Mouse (Mus musculus) hindbrain, embryonic 10.5 days (tissue): Measurements from ENCODE around the gene Chd1. TPM values are rescaled to one million over a fixed set of nuclear protein-coding genes. Genes with fewer than 3 reads are reported as not detected.
A peak's percentile ranks its signal among the peaks of the same experiment; 100 is the strongest.

Experiments used
- DNase-seq: peaks from one replicate; pipeline ENCODE4 v3.0.0-alpha.2; 2017; ENCODE audit warnings: low spot score
- H3K27ac ChIP-seq: fragments of 300-500 bp; sonication (generic); 2 replicates; pipeline ENCODE4 v1.5.1; 2016; ENCODE audit warnings: mild to moderate bottlenecking, moderate library complexity
- H3K27me3 ChIP-seq: fragments of 300-500 bp; sonication (generic); 2 replicates; pipeline ENCODE4 v1.6.1; 2016; ENCODE audit warnings: mild to moderate bottlenecking; ENCODE audit not compliant: poor library complexity, insufficient read depth, severe bottlenecking
- H3K36me3 ChIP-seq: fragments of 300-500 bp; sonication (generic); 2 replicates; pipeline ENCODE4 v1.6.1; 2016; ENCODE audit warnings: mild to moderate bottlenecking, moderate library complexity
- H3K4me1 ChIP-seq: fragments of 300-500 bp; sonication (generic); replicated peaks from 2 replicates; pipeline ENCODE4 v1.6.1; 2016; ENCODE audit warnings: mild to moderate bottlenecking
- H3K4me3 ChIP-seq: fragments of 300-500 bp; sonication (generic); 2 replicates; pipeline ENCODE4 v1.5.1; 2016; ENCODE audit warnings: mild to moderate bottlenecking, moderate library complexity
- H3K9me3 ChIP-seq: fragments of 300-500 bp; sonication (generic); 2 replicates; pipeline ENCODE4 v1.6.1; 2016; ENCODE audit warnings: mild to moderate bottlenecking, moderate library complexity
- WGBS: fragments of 180-500 bp; shearing (Covaris S2); methylation state at CpG from one replicate; pipeline ENCODE4 v1.1.7; 2016; 5-methylcytosine and 5-hydroxymethylcytosine counted together
- polyA plus RNA-seq: library from polyadenylated mRNA; unstranded; fragments of >200 nt; fragmentation: Nextera tagmentation; extraction: Ambion mirVana; gene quantifications from 2 replicates; pipeline ENCODE4 v1.2.1, GENCODE M21; 2016

Chd1 gene
- 28.8 and 33.4 TPM in 2 replicates for polyA plus RNA-seq

DNA sequence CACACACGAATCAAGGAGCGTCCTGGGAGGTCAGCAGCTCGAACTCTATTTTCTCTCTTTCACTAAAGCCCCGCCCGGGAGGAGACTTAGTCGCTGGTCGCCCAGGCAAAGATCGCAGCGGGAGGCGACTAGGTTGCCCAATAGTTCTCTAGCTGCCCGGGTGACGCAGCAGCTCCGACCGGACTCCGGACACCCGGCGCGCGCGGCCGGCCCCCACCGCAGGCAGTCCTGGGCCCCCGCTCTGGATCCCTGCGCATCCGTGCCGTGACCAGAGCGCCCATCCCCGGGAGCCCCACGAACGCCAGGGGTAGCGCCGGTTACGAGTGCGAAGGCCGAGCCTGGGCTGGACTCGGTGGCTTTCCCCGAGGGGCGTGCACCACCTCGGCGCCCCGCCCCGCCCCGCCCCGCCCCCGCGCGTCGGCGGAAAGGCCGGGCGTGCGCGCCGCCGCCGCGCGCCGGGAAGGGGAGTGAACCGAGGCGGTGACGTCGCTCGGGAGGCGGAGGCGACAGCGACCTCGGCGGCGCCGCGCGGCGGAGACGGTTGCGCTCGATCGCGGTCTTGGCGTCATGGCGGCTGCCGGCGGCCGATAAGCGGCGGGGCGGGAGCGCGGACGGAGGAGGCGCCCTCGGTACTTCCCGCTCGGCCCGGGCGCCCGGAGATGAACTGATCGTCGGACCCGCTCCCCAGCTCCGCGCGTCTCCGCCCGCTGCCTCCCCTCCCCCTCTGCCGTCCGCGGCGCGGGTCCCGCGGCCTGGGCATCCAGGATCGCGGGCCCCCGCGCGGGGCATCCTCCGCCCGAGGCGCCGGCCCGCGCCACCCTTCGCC is at the start of gene Chd1:
TSS of gene Chd1 (plus strand) at position 493 of the 826 bp plus-strand sequence.
- H3K4me3 ChIP-seq: peak within 1 kb of the TSS; percentile 91
- peak; percentile 91 for DNase-seq
- peaks cover 18% of the 10 kb centered on the region for H3K4me1 ChIP-seq
- H3K27ac ChIP-seq: peak within 1 kb of the TSS; percentile 98
- peaks cover 31% of the 10 kb centered on the region for H3K36me3 ChIP-seq
- H3K27me3 ChIP-seq: no peaks in the 10 kb centered on the region
- no peaks in the 10 kb centered on the region; the same call in 1 of the 2 replicates for H3K9me3 ChIP-seq
- under 1% methylated on average over 120 of the region's 124 CpGs for WGBS

DNA sequence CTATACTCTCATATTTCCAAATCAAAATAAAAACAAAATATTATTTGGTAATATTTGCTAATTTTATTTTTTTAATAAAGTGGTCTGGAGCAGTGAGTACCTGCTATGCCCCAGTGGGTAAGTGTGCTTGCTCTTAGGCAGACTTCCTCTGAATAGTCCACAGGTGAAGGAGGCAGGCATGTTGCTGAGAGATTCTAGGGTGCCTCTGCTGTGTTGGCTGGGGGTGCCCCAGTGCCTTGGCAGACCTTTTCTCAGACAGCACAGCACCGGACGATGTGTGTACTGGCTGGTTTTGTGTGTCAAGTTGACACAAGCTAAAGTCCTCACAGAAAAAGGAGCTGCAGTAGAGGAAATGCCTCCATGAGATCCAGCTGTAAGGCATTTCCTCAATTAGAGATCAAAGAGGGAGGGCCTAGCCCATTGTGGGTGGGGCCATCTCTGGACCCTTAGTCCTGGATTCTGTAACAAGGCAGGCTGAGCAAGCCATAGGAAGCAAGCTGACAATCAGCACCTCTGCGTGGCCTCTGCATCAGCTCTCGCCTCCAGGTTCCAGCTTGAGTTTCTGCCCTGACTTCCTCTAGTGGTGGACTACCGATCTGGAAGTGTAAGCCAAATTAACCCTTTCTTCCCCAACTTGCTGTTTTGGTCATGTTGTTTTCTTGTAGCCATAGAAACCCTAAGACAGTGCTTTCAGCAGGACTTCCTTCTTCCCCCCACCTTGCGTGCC is 47.7 kb upstream of the Chd1 start:
- 25% methylated on average over 6 of the region's 6 CpGs for WGBS
- H3K36me3 ChIP-seq: no peaks in the 10 kb centered on the region
- no peaks in the 10 kb centered on the region for H3K9me3 ChIP-seq
- H3K4me1 ChIP-seq: 0 out of 2 replicates have a peak, but pooled peaks cover 5% of the 10 kb centered on the region
- no peaks in the 10 kb centered on the region for H3K27me3 ChIP-seq
- H3K4me3 ChIP-seq: no peak overlapping the region
- H3K27ac ChIP-seq: no peak overlapping the region
- DNase-seq: peak; percentile 56

DNA sequence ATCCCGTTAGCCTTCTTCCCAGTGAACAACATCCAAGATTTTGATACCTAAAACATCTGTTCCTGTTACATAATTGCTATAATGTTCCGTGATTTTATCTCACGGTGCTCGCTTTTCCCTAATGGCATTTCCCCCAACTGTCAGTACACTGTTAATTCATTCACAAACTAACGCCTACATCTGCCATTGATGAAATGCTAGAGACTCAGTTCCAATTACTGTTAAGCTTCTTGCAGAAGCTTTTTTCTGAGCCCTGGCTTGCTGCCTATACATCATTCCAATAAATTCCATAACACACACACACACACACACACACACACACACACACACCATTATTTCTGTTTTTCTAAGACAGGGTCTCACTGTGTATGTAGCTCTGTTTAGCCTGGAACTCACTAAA is 31.9 kb upstream of the Chd1 start:
- no peaks in the 10 kb centered on the region for H3K36me3 ChIP-seq
- WGBS: 81% methylated on average over 5 of the region's 5 CpGs
- DNase-seq: no peak
- no peak overlapping the region for H3K4me3 ChIP-seq
- H3K9me3 ChIP-seq: peaks cover 4% of the 10 kb centered on the region; the same call in 1 of the 2 replicates
- peaks cover 14% of the 10 kb centered on the region for H3K4me1 ChIP-seq
- H3K27ac ChIP-seq: no peak overlapping the region
- H3K27me3 ChIP-seq: no peaks in the 10 kb centered on the region

DNA sequence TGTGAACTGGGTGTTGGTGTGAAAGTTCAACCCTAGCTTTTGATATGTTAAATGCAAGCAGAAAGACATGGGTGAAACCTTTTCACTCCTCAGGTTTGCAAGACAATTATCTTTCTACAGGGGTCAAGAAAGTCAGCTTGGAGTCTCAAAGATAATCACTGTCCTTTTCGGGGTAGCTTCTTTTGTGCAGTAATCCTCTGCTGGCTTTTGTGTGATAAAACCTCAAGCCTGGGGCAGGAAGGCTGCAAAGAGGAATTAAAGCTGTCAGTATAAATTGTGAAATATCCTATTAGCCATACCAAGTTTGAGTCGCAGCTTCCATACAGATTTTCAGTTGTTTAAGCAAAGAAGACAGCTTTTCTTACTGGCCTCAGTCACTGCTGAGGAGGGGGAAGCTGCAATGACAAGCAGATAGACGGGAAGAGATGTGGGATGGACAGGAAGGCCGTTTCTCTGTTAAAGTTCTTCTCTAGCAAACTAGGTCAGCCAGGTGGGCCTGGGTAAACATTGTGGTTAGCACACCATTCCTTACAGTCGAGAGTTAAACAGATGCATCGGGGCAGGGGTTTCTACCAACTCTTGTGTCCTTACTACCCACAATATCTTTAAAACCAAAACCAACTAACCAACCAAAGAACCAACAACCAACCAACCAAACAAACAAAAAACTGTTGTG is 26.7 kb upstream of the Chd1 start:
- 20% methylated on average over 6 of the region's 6 CpGs for WGBS

DNA sequence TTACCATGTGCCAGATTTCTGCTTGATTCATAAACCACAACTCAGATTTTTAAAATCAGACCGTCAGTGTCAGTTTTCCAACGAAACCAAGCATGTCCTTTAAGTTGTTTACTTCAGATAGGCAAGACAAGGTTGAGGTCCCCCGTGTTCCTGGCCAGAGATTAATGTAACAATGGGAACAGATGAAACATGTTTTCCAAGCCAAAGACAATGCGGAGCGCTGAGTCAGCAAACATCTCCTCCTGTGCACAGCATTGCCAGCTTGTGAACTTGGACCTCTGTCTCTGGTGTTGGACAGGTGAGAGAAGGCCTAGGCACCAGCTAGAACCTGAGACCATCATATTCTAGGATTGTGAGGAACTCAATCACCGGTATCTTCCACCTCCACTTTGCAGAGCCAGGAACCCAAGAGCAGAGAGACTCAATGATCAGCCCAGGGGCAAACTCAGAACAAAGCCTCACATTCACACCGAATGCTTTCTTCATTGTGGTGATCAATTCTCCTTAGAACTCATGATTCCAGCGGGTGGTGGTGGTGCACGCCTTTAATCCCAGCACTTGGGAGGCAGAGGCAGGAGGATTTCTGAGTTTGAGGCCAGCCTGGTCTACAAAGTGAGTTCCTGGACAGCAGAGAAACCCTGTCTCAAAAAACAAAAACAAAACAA is 24.7 kb upstream of the Chd1 start:
- no peak overlapping the region for H3K27ac ChIP-seq
- no peaks in the 10 kb centered on the region for H3K9me3 ChIP-seq
- H3K4me1 ChIP-seq: peaks cover 24% of the 10 kb centered on the region
- H3K36me3 ChIP-seq: no peaks in the 10 kb centered on the region
- H3K4me3 ChIP-seq: no peak overlapping the region
- no peak for DNase-seq
- 92% methylated on average over 9 of the region's 9 CpGs for WGBS
- H3K27me3 ChIP-seq: no peaks in the 10 kb centered on the region

More for the DNA sequence above, 26.7 kb upstream of the Chd1 start:
- DNase-seq: no peak
- H3K27me3 ChIP-seq: no peaks in the 10 kb centered on the region
- H3K27ac ChIP-seq: peak overlapping the region; percentile 60; the same call in 1 of the 2 replicates
- H3K9me3 ChIP-seq: peaks cover 4% of the 10 kb centered on the region; the same call in 1 of the 2 replicates
- peaks cover 21% of the 10 kb centered on the region for H3K4me1 ChIP-seq
- H3K36me3 ChIP-seq: no peaks in the 10 kb centered on the region
- H3K4me3 ChIP-seq: no peak overlapping the region

DNA sequence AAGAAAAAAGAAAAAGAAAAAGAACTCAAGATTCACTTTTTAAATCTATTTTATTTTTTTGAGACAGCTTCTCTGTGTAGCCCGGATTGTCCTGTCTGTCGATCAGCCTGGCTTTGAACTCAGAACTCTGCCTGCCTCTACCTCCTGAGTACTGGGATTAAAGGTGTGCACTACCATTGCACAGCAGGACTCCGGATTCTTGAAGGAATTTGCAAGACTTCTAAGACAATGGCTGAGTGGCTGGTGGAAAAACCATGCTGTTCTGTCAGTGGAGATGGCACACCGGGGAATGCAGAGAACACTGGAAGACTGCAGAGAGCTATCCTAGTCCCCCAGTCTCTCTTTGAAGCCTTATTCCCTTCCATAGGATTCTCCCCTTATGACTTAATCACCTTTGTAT is 24.1 kb upstream of the Chd1 start:
- no peak for DNase-seq
- Histone ChIP-seq H3K27me3 (no peaks in the 10 kb centered on the region), H3K4me1 (peaks cover 26% of the 10 kb centered on the region), H3K36me3 (no peaks in the 10 kb centered on the region), H3K27ac (no peak overlapping the region), H3K4me3 (no peak overlapping the region), H3K9me3 (no peaks in the 10 kb centered on the region)
- 83% methylated on average over 4 of the region's 4 CpGs for WGBS

DNA sequence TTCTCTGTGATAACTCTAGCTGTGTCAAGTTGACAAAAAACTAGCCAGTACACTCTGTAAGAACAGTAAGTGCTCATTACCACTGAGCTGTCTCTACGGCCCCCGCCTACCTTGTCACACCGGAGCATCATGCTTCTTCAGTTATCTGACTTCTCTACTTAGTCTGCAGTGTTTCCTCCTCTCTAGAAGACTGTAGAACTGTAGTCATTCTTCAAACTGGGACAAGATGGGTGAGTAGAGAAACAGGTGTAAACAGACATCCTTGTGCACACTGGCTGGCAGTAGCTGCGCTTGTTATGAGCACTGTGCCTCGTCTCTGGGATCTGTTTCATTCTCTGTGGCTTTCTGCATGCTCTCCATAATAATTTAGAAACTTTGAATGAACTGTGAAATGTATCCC is 18.4 kb upstream of the Chd1 start:
- H3K27me3 ChIP-seq: no peaks in the 10 kb centered on the region
- 91% methylated on average over 5 of the region's 5 CpGs for WGBS
- no peaks in the 10 kb centered on the region for H3K9me3 ChIP-seq
- no peak overlapping the region for H3K4me3 ChIP-seq
- H3K36me3 ChIP-seq: no peaks in the 10 kb centered on the region
- peaks cover 5% of the 10 kb centered on the region for H3K4me1 ChIP-seq
- no peak overlapping the region for H3K27ac ChIP-seq
- no peak for DNase-seq

DNA sequence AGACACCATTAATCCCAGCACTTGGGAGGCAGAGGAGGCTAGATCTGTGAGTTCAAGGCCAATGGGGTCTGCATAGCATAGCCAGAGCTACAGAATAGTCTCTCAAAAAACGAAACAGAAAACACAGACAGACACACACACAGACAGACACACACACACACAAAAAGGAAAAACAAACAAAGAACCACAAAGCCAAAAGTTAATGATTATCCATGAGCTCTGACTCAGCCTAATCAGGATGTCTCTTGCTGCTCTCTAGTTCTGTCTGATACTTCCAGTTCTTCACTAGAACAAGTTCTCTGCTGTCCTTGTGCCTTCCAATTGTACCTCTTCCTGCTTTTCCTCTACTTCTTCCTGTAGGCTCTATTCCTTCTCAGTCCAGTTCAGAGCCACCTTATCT is 14.5 kb upstream of the Chd1 start:
- 67% methylated on average over 1 of the region's 1 CpGs for WGBS
- Histone ChIP-seq H3K4me3 (no peak overlapping the region), H3K36me3 (no peaks in the 10 kb centered on the region), H3K4me1 (no peaks in the 10 kb centered on the region; the same call in 1 of the 2 replicates), H3K27me3 (no peaks in the 10 kb centered on the region), H3K27ac (no peak overlapping the region), H3K9me3 (no peaks in the 10 kb centered on the region)
- no peak for DNase-seq

DNA sequence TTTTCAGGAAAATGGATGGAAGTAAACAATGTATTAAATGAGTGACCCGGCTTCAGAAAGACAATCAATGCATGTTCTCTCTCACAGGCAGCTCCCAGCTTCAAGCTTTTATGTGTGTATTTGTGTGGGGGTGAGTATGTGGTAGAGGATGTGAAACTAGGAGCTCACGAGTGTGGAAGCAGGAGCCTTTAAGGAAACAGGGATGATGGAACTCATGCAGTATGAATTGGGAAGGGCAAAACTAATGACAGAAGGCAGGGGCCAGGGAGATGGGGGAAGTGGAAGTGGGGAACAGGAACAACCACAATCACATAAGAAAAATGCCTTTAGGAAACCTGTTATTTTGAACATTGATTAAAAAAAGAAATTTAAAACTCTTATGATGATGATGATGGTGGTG is 9.2 kb upstream of the Chd1 start:
- WGBS: 85% methylated on average over 2 of the region's 2 CpGs

DNA sequence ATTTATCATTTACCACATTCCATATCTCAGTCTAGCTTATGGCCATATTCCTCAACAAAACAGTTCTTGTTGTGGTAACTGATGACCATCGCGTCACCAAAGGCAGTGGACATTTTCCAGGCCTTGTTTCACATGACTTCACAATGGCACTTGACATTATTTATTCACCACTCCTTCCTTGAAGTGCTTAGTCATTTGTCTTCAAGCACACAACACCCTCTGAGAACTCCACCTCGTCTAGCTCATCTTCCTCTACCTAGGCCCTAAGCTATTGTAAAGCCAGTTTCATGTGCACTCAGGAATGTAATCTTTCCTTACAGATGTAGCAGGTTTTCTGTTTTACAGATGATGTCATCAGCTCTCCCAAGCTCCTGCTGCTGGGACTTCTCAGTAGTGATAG is 5.8 kb upstream of the Chd1 start:
- no peak for DNase-seq
- H3K4me3 ChIP-seq: no peak overlapping the region
- H3K36me3 ChIP-seq: no peaks in the 10 kb centered on the region
- H3K27ac ChIP-seq: no peak overlapping the region
- no peaks in the 10 kb centered on the region for H3K9me3 ChIP-seq
- no peaks in the 10 kb centered on the region for H3K27me3 ChIP-seq
- peaks cover 2% of the 10 kb centered on the region; the same call in 1 of the 2 replicates for H3K4me1 ChIP-seq
- 92% methylated on average over 3 of the region's 3 CpGs for WGBS

More for the DNA sequence above, 9.2 kb upstream of the Chd1 start:
- DNase-seq: no peak
- Histone ChIP-seq H3K36me3 (no peaks in the 10 kb centered on the region), H3K27ac (no peak overlapping the region), H3K9me3 (no peaks in the 10 kb centered on the region), H3K4me3 (no peak overlapping the region), H3K4me1 (no peaks in the 10 kb centered on the region), H3K27me3 (no peaks in the 10 kb centered on the region)

DNA sequence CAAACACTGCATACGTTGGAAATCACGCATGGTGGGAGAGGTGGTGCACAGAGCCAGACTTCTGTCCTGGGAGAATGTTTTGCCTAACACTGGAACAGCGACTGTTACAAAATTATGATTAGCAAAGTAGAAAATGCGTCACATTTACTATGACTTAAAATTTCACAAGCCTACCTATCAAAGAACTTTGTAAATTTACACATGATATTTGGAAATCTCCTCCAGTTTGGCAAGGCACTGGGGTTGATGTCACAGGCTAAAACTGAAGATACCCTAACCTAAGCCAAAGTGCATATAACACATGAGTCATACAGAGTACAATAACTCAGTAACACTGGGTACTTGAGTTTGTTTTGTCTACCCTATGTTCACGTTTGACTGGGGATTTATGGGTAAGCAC is 3.3 kb upstream of the Chd1 start:
- no peak overlapping the region for H3K4me3 ChIP-seq
- DNase-seq: no peak
- no peaks in the 10 kb centered on the region; the same call in 1 of the 2 replicates for H3K9me3 ChIP-seq
- peaks cover 9% of the 10 kb centered on the region for H3K4me1 ChIP-seq
- H3K27me3 ChIP-seq: no peaks in the 10 kb centered on the region
- no peaks in the 10 kb centered on the region for H3K36me3 ChIP-seq
- 91% methylated on average over 5 of the region's 5 CpGs for WGBS
- no peak overlapping the region for H3K27ac ChIP-seq

DNA sequence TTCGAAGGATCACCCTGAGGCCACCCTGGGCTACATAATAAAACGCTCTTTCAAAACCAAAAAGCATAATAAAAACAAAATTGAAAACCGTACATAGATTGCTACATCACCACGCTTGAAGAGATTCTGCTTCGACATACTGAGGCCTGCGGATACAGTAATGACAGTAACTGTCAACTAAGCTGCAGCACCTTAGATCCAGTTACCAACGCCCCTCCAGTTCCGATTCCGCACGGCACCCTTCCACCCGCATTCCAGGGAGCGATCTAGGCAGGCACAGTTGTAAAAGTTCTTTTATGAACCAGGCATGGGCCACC is 651 bp upstream of the Chd1 start:
- Histone ChIP-seq H3K9me3 (no peaks in the 10 kb centered on the region; the same call in 1 of the 2 replicates), H3K27ac (peak overlapping the region; percentile 98), H3K4me1 (peaks cover 18% of the 10 kb centered on the region), H3K36me3 (peaks cover 25% of the 10 kb centered on the region), H3K4me3 (peak overlapping the region; percentile 91), H3K27me3 (no peaks in the 10 kb centered on the region)
- no peak for DNase-seq
- WGBS: 7% methylated on average over 12 of the region's 12 CpGs
